Mouse (Mus musculus): ENCODE measurements around the gene Unc119b.

DNA sequence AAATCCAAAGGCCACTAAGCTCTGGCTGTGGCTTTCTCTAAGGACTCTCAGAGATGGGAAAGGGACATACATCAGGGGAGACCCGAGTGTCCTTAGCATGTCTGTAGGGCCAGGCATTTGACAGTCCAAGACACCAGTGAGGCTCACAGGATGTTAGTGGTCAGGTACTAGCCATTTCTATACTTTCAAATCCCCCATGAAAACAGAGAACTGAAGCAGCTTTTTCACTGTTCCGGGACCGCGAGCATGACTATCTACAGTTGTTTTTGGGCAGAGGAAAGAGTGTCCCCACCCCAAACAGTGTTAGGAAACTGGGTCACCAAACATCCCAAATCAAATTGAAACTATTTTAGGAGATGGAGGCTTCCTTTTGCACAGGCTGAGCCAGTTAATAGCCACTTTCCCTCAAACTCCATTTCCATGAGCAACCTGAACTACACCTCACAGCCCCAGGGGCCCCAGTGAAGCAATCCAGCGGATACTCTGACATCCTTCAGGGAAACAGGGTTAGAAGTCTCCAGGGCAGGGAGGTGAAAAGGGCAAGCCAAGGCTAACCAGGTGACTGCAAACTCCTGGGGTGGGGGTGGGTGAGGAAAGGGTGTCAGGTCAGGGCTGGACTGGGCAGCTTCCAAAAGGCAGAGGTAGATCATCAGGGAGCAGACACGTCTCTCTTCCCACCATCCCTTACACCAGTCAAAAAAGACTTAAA, 1.3 kb downstream of the Unc119b start:
- TF ChIP-seq CTCF (conservative IDR thresholded peaks at IDR 0.05; ENCODE audit: insufficient read depth, insufficient read length, low read depth, low read length) (no peak), POLR2A (IDR thresholded peaks at IDR 0.05; ENCODE audit: low read depth, low read length) (no peak)

Measured in kidney, adult 2 months (tissue).